In the genomic region with DNA sequence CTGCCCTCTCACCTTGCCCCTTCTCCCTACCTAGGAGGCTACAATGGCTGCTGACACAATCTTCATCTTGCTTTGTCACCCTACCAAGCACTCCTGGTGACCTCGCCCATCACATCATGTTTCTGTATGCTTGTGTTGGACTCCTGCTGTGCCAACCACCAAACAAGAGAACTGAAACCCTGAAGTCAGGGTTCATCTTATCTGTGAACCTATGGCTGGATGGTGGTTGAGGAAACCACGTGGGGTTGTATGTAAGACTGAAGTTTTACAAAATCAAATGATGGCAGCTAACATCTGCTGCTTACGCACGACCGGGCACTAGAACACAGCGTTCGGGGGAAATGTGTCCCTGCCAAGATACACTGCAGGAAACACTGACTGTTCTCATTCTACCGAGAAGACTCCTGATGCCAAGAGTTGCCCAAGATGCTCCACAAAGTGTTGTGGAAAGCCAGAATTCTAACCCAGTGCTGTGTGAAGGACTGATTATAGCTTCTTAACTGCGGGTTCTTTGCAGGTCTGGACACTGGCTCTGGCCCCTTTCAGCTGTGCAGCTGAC, we compare ENCODE assay signal across 21 mouse cellular contexts.
A peak's percentile ranks its signal among the peaks of the same experiment; 100 is the strongest.
DNase-seq lines count a peak whose midpoint lies in the region; ATAC-seq and TF ChIP-seq lines count a peak whose summit lies in the region.
"Had no signal": no experiment of that assay in that cellular context is flagged by ENCODE, and none has a peak within 500 bp of the region (broad histone marks: within the 10 kb centered on the region; RNA-seq: fewer than 3 reads in every experiment).

No protein-coding gene starts in this region.

- no peak for ATAC-seq in heart, embryonic 15.5 days (replicated peaks; ENCODE audit: insufficient number of reproducible peaks, insufficient read depth, low FRiP score, low read depth)
- ATAC-seq in megakaryocyte progenitor cell, adult 5-6 weeks (replicated peaks; ENCODE audit: poor library complexity), result peak; percentile 35
- ATAC-seq: forebrain, embryonic 16.5 days; hindbrain, postnatal 0 days; midbrain, embryonic 15.5 days had no signal

- H3K4me1 ChIP-seq in heart, embryonic 15.5 days (replicated peaks), result peaks cover 28% of the 10 kb centered on the region
- peaks cover 15 to 41% of the 10 kb centered on the region in 2 experiments for H3K4me1 ChIP-seq in MEL (ENCODE audit: control insufficient read depth in 1 of 2, insufficient read depth in 2 of 2, low read length in 2 of 2)
- H3K4me1 ChIP-seq: embryonic facial prominence, embryonic 13.5 days; limb, embryonic 13.5 days; liver, embryonic 15.5 days; midbrain, embryonic 15.5 days had no signal

- no peak overlapping the region for H3K9ac ChIP-seq in heart, embryonic 15.5 days
- H3K9ac ChIP-seq in MEL (ENCODE audit: control insufficient read depth, low read depth, low read length, poor library complexity, severe bottlenecking), result no peak overlapping the region
- H3K9ac ChIP-seq: embryonic facial prominence, embryonic 13.5 days; limb, embryonic 13.5 days; liver, embryonic 15.5 days; midbrain, embryonic 15.5 days had no signal

- no peak for TF ChIP-seq POLR2A in MEL (IDR thresholded peaks at IDR 0.05; ENCODE audit: control insufficient read depth in 1 of 2, insufficient read depth in 1 of 2, low read depth in 1 of 2, low read length in 2 of 2, poor library complexity in 1 of 2)

- no peak overlapping the region for H3K4me3 ChIP-seq in heart, embryonic 15.5 days
- no peak overlapping the region for H3K4me3 ChIP-seq in MEL (ENCODE audit: control insufficient read depth in 1 of 2, insufficient read depth in 1 of 2, low read depth in 2 of 2, low read length in 2 of 2)
- no peak overlapping the region for H3K4me3 ChIP-seq in gastrocnemius, adult 2 months
- H3K4me3 ChIP-seq: embryonic facial prominence, embryonic 13.5 days; limb, embryonic 13.5 days; liver, embryonic 15.5 days; midbrain, embryonic 15.5 days had no signal

- TF ChIP-seq EP300 in MEL (IDR thresholded peaks at IDR 0.05; ENCODE audit: low read depth in 1 of 2, low read length in 2 of 2), result peak in 1 of 2 experiments; percentile 53; a peak in 2 of 4 replicates

- no peaks in the 10 kb centered on the region for H3K36me3 ChIP-seq in heart, embryonic 15.5 days
- H3K36me3 ChIP-seq in MEL (ENCODE audit: control insufficient read depth in 1 of 2, insufficient read depth in 2 of 2, low read length in 2 of 2), result peaks cover 0 to 22% of the 10 kb centered on the region in 2 experiments; a peak in 2 of 4 replicates
- H3K36me3 ChIP-seq: liver, embryonic 15.5 days; midbrain, embryonic 15.5 days had no signal

- TF ChIP-seq CTCF in MEL (IDR thresholded peaks at IDR 0.05 in 2 of 3, conservative IDR thresholded peaks at IDR 0.05 in 1 of 3; ENCODE audit: control insufficient read depth in 1 of 3, insufficient read depth in 1 of 3, low read depth in 2 of 3, low read length in 3 of 3, poor library complexity in 1 of 3, severe bottlenecking in 1 of 3), result no peak
- TF ChIP-seq CTCF in gastrocnemius, adult 2 months (IDR thresholded peaks at IDR 0.05), result no peak

- no peaks in the 10 kb centered on the region for H3K79me2 ChIP-seq in MEL (ENCODE audit: control insufficient read depth, insufficient read depth, low read length, poor library complexity)

- H3K27ac ChIP-seq in heart, embryonic 15.5 days, result peak overlapping the region; percentile 44
- peak overlapping the region; percentile 82 for H3K27ac ChIP-seq in MEL (ENCODE audit: control insufficient read depth, low read depth, low read length)
- H3K27ac ChIP-seq in gastrocnemius, adult 2 months, result no peak overlapping the region
- H3K27ac ChIP-seq: embryonic facial prominence, embryonic 13.5 days; hindbrain, postnatal 0 days; limb, embryonic 13.5 days; liver, embryonic 15.5 days; midbrain, embryonic 15.5 days; stomach, postnatal 0 days had no signal

- no peaks in the 10 kb centered on the region for H3K27me3 ChIP-seq in heart, embryonic 15.5 days
- no peaks in the 10 kb centered on the region for H3K27me3 ChIP-seq in MEL (ENCODE audit: control insufficient read depth in 1 of 2, insufficient read depth in 2 of 2, low read length in 2 of 2)
- H3K27me3 ChIP-seq: embryonic facial prominence, embryonic 13.5 days; limb, embryonic 13.5 days; liver, embryonic 15.5 days; midbrain, embryonic 15.5 days had no signal

- H3K4me2 ChIP-seq in heart, embryonic 15.5 days, result no peak overlapping the region
- H3K4me2 ChIP-seq: embryonic facial prominence, embryonic 13.5 days; limb, embryonic 13.5 days; liver, embryonic 15.5 days; midbrain, embryonic 15.5 days had no signal

- WGBS in heart, embryonic 15.5 days, result 82% methylated on average over 9 of the region's 9 CpGs

- no peaks in the 10 kb centered on the region for H3K9me3 ChIP-seq in heart, embryonic 15.5 days (replicated peaks)
- no peaks in the 10 kb centered on the region for H3K9me3 ChIP-seq in MEL (replicated peaks; ENCODE audit: insufficient read depth, low read length)
- H3K9me3 ChIP-seq: embryonic facial prominence, embryonic 13.5 days; liver, embryonic 15.5 days; midbrain, embryonic 15.5 days had no signal

- intact Hi-C loops in gastrocnemius, adult 2 months (cut with DNase I), result no loop called here

- no peak for TF ChIP-seq RAD21 in MEL (IDR thresholded peaks at IDR 0.05; ENCODE audit: low read depth, low read length)

- no peak for DNase-seq in heart, postnatal 4 days
- DNase-seq in A20 (ENCODE audit: low read depth, low spot score) (peak; percentile 22), MEL (ENCODE audit: low read depth, low spot score) (peak; percentile 56)
- no peak for DNase-seq in gastrocnemius, adult 2 months
- DNase-seq in right cerebral cortex, postnatal 4 days, result no peak
- DNase-seq: adrenal gland, adult 8-10 months; cerebellum, adult 9-10 months; kidney, adult 18-20 months; kidney, postnatal 25 days; lung, postnatal 14 days; spleen, adult 18-20 months; thymus, postnatal 14 days had no signal

TF ChIP-seq in MEL, 35 proteins besides CTCF, POLR2A, EP300 and RAD21:
- peak; percentile 66 for TF ChIP-seq USF1 (IDR thresholded peaks at IDR 0.05; ENCODE audit: low read depth, low read length)
- TF ChIP-seq GATA1 (IDR thresholded peaks at IDR 0.05; ENCODE audit: low read depth, low read length), result 0 out of 2 replicates have a peak, but pooled peaks have one; percentile 19
- TF ChIP-seq MYB (IDR thresholded peaks at IDR 0.05; ENCODE audit: low read depth, low read length), result no peak
- no peak for TF ChIP-seq ELF1 (IDR thresholded peaks at IDR 0.05; ENCODE audit: low read depth, low read length)
- TF ChIP-seq MXI1 (IDR thresholded peaks at IDR 0.05; ENCODE audit: low read depth, low read length), result 0 out of 2 replicates have a peak, but pooled peaks have one; percentile 22
- peak; percentile 69; the same call in 1 of the 2 replicates for TF ChIP-seq ETS1 (IDR thresholded peaks at IDR 0.05; ENCODE audit: low read depth, low read length)
- peak; percentile 68 for TF ChIP-seq MAX (IDR thresholded peaks at IDR 0.05; ENCODE audit: low read length)
- TF ChIP-seq CHD2 (IDR thresholded peaks at IDR 0.05; ENCODE audit: low read length), result no peak
- TF ChIP-seq TAL1 (IDR thresholded peaks at IDR 0.05; ENCODE audit: low read length), result peak; percentile 23; the same call in 1 of the 2 replicates
- no peak for TF ChIP-seq GABPA (IDR thresholded peaks at IDR 0.05; ENCODE audit: low read depth, low read length)
- TF ChIP-seq MYC (IDR thresholded peaks at IDR 0.05; ENCODE audit: low read depth, low read length), result 0 out of 2 replicates have a peak, but pooled peaks have one; percentile 28

Comparison
In these comparisons a context has a peak if more than half of its experiments do, and no peak if none do; other contexts are left out.
1. DNase-seq: peak in A20 (single experiment) and MEL (single experiment); none in heart, postnatal 4 days (single experiment), gastrocnemius, adult 2 months (single experiment) and right cerebral cortex, postnatal 4 days (single experiment).